Mouse (Mus musculus) embryo, embryonic 11.5 days (tissue): Measurements from ENCODE around the gene Srp72.

Experiments used
- DNase-seq: peaks from one replicate; pipeline ENCODE4 v3.0.0-alpha.2; 2012; ENCODE audit warnings: low read depth, low spot score

The Srp72 gene

GRCm38 (mm10) chr5:76974554-76975285, at the start of gene Srp72:
Gene Srp72 (plus strand): TSS chr5:76974683.
- peak; percentile 69 for DNase-seq

GRCm38 (mm10) chr5:76928124-76928832, 46.2 kb upstream of the Srp72 start:
- no peak for DNase-seq

DNA sequence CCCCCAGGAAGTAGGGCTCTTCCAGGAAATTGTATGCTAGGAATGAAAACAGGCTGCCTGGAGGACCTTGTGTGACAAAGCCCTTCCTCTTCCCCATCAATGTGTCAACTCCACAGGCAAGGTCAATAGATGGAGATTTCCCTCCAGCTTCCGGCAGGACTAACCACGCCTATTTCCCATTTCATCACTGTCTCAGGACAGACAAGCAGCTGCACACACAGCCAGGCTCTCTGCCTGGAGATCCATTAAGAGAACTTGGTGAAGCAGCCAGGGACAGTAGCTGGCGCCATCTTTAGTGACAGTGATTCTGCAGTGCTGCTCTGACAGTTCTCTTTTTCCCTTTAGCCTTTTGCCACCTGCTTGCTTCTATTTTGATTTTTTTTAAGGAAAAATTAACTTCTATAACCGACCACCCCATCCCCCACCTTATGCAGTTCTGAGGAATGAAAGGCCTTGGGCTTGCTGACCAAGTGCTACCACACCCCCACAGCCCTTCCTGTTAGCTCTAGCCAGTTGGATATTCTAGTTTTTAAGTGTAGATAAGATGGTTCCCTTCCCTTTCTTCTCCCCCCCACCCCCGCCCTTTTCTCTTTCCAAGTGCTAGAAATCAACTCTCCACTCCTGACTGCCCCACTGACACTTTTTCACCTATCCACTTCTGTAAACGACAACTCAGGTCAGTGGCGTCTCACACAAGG, 45.2 kb upstream of the Srp72 start:
- DNase-seq: no peak

GRCm38 (mm10) chr5:76939717-76940116, 34.8 kb upstream of the Srp72 start:
- DNase-seq: no peak

DNA sequence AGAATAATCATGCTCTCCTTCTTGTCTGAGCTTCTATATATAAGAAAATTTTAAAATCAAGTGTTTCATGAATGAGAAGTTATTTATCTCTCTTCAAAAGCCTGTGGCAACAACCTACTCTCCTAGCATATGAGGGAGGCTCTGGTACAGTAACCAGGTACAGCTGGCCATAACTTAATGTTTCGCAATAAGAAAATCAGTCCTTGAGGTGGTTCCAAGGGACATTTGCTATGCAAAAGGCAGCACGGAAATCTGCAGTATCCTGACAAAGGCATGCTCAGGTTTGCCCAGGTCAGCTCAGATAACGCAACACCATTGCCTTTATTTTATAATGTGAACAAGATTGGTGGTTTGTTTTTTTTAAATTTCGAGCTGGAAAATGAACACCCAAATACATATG, 32.5 kb upstream of the Srp72 start:
- DNase-seq: no peak

GRCm38 (mm10) chr5:76942505-76942904, 32.0 kb upstream of the Srp72 start:
- DNase-seq: no peak

GRCm38 (mm10) chr5:76944965-76945677, 29.4 kb upstream of the Srp72 start:
- DNase-seq: no peak

GRCm38 (mm10) chr5:76945678-76946033, 28.8 kb upstream of the Srp72 start:
- DNase-seq: no peak

DNA sequence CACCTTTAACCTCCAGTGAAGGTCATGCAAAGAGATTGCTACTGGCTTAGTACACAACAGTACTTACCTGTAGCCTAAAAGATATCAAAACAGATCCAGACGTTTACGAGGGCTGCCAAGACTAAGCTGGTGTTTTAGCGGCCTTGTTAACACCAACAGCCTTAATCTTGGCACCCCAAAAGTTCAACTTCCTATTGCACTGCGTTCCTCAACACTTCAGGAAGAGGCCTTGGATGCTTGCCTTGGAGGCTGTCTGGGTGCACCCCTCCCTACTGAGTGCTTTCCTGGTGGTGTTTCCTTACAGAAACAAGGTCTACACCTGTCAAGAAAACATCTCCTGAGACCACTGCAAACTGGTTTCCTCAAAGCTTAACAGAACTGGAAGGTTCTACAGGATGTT, 27.3 kb upstream of the Srp72 start:
- no peak for DNase-seq

DNA sequence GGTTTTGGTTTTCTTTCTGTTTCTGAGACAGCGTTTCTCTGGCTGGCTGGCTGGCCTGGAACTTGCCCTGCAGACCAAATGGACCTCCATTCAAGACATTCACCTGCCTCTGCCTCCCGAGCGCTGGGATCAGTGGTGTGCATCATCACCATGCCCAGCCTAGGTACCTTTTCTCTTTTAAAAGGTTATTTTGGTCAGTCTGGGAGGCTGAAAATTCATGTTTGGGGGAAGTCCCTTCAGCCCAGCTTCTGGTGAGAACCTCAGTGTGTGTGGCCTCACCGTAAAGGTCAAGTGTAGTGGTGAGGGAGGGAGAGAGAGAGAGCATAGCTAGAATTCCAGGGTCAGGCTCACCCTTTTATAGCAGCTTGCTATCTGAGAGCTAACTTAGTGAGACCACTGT, 26.7 kb upstream of the Srp72 start:
- no peak for DNase-seq

- peak; percentile 26 for DNase-seq
Observed at GRCm38 (mm10) chr5:76950343-76951105, 24.0 kb upstream of the Srp72 start.

- DNase-seq: peak; percentile 97
Observed at GRCm38 (mm10) chr5:76951106-76952027, 23.1 kb upstream of the Srp72 start, which contains the start of the genes Paics and Ppat. Gene Paics (plus strand): TSS chr5:76951307. Gene Ppat (minus strand): TSS chr5:76951578.

- DNase-seq: no peak
Observed at GRCm38 (mm10) chr5:76952112-76953040, 22.1 kb upstream of the Srp72 start.

DNA sequence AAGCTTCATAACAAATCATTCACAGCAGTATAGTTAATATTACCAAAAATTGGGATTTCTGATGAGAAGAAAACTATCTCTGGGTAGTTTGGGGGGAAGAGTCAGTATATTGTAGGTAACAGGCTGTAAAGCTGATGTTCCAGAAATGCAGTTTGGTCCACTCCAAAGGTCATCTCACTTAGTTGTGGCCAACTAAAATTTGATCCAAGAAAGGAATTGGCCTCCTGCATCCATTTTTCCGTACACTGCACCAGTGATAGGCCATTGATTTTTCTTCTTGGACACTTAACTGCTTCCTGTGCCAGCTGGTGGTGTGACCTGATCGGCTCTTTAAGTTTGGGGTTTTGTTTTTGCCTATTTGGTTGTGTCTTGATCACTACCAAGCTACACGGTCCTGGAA, 20.7 kb upstream of the Srp72 start:
- no peak for DNase-seq

GRCm38 (mm10) chr5:76954271-76954900, 20.1 kb upstream of the Srp72 start:
- no peak for DNase-seq

DNA sequence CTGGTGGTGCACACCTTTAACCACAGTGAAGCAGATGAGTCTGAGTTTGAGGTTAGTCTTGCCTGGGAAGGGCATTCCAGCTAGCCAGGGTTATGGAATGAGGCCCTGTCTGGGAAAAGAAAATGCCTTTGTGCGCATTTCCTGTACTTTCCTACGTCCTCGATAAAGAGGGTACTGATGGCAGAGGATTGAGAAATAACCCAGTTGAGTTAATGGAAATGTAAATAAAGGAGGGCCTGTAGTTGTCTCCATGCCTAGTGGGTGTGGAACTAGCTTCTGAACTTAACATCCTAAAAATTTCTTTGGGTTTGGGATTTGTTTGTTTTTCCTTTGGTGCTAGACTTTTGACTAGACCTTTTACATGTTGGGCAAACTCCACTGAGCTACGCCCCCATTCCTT, 19.0 kb upstream of the Srp72 start:
- no peak for DNase-seq

GRCm38 (mm10) chr5:76957954-76958353, 16.5 kb upstream of the Srp72 start:
- DNase-seq: no peak

DNA sequence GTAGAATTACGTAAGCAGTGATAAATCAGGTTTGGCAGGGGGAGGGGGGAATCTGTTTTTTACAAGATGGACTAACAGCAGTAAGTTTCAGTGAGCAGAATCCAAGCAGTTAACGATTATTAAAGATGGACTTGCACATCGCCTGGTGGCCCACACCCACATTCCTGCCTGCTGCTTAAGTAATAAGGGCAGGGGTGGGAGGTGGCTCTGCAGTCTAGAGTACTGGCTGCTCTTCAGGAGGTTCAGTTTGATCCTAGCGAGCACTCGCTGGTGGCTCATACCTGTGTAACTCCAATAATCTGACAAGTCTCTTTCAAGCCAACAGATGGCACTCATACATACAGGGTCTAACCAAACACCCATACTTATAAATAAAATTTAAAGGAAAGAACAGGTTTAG, 14.9 kb upstream of the Srp72 start:
- DNase-seq: no peak

DNA sequence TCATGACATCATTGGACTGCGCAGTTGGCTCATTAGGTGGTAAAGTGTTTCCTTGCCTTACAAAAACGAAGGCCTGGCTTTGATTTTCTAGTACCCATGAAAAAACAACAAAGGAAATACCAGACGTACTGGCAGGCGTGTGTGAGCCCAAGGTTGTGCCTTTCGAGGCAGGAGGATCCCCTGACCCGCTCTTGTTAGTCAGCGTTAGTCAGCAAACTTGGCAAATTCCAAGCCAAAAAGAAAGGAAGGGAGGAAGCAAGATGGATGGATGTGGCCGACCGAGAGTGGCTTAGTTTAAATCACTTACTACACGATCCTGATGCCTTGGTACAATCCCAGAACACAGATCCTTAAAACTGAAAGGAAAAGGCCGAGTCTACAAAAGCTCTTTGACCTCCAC, 11.9 kb upstream of the Srp72 start:
- DNase-seq: no peak
